Mouse (Mus musculus) monocyte, adult 59 days (primary cell): ENCODE data around the gene Mrpl20. TPM values are rescaled to one million over a fixed set of nuclear protein-coding genes. Genes with fewer than 3 reads are reported as not detected.

Experiments used
- total RNA-seq, 2 experiments: library from RNA; stranded (reverse); gene quantifications; one replicate each; pipeline ENCODE4 v1.2.4; 2023

Gene Mrpl20
- 10 to 100 TPM; 51.0 to 54.8 TPM for total RNA-seq

DNA sequence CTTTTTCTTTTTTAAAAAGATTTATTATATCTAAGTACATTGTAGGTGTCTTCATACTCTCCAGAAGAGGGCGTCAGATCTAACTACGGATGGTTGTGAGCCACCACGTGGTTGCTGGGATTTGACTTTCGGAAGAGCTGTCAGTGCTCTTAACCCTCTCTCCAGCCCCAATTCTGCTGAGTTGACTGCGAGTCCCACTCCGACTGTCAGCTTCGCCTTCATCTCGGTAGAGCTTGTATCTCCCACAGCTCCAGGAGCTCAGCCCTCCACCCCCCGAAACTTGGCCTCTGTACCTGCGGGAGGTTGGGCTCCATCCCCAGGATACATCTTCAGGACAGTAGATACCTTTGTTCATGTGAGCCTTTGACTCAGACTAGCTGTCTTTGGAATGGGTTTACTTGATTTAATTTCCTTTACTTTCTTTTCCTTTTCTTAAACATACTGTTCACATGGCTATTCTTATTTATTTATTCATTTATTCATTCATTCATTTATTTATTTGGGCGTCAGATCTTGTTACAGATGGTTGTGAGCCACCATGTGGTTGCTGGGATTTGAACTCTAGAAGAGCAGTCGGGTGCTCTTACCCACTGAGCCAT is at the start of gene Mrpl20:
TSS of gene Mrpl20 (plus strand) at position 138 of the 599 bp plus-strand sequence.

DNA sequence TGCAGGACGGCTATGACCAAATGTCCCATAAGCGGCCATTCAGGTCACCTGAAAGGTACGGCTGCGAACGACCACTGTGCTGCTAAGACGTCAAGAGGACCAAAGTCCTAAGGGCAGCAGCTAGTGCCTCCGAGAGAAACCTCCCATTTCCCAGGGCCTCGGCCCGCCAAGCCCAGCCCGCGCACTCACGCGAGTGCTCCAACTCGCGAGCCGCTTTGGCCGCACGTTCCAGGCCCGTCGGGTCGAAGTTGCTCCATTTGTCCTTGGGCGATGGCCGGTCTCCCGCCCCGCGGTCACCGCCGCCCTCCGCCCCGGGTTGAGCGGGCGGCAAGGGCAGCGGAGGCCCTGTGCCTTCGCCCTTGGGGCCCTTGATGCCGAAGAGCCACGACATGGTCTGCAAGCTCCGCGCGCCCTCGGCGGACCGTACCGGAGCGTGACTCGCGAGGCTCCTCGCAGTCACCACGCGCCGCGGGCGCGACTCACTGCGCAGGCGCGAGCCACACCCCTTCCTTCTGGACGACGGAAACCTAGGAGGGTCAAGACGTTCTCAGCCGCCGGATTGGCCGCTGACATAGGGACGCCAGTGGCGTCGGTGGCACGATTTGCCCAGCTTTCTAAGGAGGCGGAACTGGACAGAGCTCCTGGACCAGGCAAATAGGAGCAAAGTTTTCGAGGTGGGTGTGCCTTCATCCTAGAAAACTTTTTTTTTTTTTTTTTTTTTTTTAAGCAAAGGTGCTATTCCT is 41.9 kb upstream of the Mrpl20 start, which contains the start of gene Atad3a:
TSS of gene Atad3a (minus strand) at position 481 of the 743 bp plus-strand sequence.

DNA sequence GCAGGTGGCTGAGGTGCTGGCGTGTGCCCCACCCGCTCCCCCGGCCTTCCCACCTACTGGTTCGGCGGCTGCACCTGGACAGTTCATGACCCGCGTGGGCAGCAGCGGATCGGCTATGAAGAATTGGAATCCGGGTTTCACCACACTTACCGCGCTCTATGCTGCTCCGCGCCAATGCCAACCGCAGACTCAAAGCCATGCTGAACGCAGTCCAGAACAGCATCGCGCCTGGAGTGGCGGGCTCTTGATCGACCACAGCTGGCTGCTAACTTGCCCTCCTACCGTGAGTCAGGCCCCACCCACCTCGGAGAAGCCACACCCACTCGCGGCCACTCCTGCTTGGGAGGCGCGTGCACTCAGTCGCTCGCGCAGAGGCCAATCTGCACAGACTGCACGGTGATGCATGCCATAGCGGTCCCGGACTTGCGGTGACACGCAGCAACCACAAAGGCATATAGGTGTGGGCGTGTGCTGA is 28.4 kb upstream of the Mrpl20 start, which contains the start of gene Vwa1:
TSS of gene Vwa1 (minus strand) at position 419 of the 475 bp plus-strand sequence.

DNA sequence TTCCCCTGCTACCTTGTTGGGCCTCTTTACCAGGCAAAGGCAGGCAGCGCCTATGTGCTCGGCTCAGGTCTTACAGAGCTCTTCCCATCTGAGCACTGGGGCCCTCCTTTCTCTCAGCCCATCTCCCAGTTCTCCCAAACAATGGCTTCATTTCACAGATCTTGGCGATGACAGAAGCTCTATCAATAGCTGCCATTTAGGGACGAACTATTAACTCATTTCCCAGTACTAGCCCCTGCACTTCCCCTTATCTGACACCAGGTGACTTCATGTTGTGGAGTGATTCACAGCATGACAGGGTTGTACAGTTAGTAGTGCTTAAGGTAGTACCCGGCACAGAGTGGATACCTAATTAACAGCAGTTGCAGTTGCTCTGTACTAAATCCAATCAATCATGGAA is 16.9 kb upstream of the Mrpl20 start, which contains the start of gene Tmem88b:
TSS of gene Tmem88b (minus strand) at position 56 of the 400 bp plus-strand sequence.

DNA sequence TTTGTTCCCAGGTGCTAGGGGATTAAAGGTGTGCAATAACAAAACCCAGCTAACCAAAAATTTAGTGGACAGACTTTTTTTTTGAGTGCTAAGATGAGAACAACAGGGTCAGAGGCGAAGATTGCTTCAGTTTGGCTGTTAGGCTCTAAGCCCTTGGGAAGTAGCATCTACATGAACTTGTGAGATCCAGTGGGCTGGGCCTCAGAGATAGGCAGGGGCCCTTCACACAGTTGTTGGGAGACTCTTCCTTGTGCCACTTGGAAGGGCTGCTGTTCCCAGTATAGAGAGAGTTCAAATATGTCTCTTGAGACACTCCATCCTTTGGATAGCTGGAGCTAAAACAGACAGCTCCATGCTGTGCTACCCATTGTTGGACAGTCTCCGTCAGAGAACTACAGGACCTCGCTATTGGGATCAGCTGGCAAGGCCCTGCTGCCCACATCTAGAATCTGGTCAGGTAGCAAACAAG is 12.6 kb upstream of the Mrpl20 start, which contains the start of gene Ankrd65:
TSS of gene Ankrd65 (plus strand) at position 419 of the 469 bp plus-strand sequence.

DNA sequence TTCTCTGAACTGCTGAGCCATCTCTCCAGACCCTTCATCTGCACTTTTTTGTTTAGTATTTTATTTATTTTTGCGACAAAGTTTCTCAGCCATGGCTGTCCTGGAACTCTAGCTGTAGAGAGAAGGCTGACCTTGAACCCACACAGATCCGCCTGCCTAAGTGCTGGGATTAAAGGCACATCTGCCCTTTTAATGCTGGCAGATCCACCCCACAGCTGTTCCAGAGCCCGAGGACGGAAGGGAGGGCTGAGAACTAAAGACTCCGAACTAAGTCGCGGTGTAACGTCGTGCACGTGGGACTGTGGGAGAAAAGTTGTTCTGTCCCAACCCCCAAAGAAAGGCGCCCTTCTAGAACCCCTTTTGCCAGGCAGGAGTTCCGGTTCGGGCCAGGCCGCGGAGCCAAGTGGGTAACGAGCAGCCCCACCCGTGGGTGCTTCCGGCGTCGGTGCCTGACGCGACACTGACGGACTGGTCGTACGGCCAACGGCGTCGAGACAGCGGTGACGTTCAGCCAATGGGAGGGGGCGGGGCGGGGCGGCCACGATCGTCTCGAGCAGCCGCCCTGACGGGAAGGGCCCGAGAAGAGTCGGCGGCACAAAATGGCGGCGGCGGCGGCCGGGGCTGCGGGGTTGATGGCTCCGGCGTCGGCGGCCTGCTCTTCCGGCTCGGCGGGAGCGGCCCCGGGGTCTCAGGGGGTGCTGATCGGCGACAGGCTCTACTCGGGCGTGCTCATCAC is 9.4 kb downstream of the Mrpl20 start, which contains the start of gene Ccnl2:
TSS of gene Ccnl2 (plus strand) at position 561 of the 736 bp plus-strand sequence.

DNA sequence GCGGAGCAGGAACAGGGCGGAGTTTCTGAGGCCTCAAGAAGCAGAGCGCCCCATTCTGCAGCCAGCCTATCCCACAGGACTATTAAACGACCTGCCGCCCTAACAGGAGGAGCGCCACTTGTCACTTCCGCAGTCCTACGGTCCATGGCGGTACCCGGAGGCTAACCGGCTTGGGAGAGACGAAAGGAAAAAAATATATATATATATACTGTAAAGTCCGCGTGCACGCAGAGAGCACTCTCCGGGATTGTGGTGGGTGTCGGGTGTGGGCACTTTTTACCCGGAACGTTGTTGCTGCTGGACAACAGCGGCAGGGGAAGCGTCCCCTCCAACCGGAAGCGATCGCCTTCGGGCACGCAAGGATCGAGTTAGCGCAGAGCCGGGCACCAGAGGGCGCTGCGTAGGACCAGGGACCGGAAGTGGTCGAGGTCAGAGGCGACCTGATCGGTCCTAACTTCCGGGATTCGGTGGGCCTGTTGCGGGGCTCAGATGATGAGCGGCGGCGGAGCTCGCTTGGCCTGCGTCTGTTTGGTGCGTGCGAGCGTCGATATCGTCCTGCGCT is 28.6 kb downstream of the Mrpl20 start, which contains the start of gene Aurkaip1:
TSS of gene Aurkaip1 (plus strand) at position 68 of the 562 bp plus-strand sequence.

DNA sequence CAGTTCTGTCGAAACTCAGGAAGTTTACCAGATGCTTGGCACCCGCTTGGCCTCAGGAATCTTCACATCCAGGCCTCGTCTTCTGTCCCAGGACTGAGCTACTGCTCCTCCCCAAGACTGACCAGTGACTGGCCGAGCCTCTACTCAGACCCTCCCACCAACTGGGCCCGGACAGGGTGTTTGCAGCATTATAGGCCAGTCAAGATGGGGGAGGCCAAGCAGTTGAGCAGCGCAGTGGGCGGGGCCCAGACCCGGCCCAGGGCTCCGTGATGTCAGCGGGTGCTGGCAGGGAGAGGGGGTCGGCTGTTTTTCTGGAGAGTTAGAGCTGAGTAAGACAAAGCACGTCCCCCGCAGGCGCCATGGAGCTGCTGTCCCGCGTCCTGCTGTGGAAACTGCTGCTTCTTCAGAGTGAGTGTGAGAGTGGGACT is 36.8 kb downstream of the Mrpl20 start, which contains the start of gene Mxra8:
TSS of gene Mxra8 (plus strand) at position 198 of the 428 bp plus-strand sequence.

DNA sequence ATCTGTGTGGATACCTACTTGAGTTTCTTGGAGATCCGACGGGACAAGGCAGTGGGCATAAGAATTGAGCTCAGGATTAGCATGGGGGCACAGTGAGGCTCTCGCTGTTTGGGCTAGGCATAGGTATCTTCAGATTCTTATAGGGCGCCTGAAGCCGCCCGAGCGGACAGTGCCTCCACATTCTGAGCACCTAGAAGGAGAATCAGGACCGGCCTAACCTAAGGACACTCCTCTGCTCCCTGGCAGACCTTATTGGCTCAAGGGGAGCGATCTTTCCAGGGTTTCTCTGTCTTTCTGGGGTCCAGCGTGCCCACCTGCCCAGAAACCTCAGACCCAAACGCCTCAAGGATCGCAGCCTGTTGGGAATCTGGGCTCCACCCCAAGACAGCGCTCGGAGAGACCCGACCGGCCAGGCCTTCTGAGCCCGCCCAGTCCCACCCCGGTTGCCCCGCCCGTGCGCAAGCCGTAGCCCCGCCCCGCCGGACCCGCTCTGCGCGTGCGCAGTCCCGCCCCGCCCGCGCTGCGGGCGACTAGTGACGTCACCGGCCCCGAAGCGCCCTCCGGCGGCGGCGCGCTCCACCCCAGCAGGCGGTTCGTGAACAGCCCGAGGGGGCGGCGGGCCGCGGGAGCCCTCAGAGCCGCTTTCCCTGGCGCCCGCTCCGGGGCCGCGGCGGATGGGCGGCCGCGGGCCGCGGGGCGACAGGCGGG is 44.3 kb downstream of the Mrpl20 start, which contains the start of gene Dvl1:
TSS of gene Dvl1 (plus strand) at position 532 of the 708 bp plus-strand sequence.

Other genes with a start within 250 kb of the Mrpl20 start
- 100 to 1,000 TPM; 507 to 539 TPM for gene Nadk, start 240.5 kb upstream of the Mrpl20 start, total RNA-seq
- 10 to 100 TPM; 14.0 to 16.4 TPM for gene Slc35e2, start 201.5 kb upstream of the Mrpl20 start, total RNA-seq
- gene Cdk11b, start 178.0 kb upstream of the Mrpl20 start, total RNA-seq, result 100 to 1,000 TPM in 1 of 2 experiments, 10 to 100 TPM in 1; 95.9 to 117 TPM
- not detected for gene Gm10563, start 157.5 kb upstream of the Mrpl20 start, total RNA-seq
- under 1 TPM in 1 of 2 experiments, not detected in 1; 0.36 TPM for gene Mmp23, start 149.5 kb upstream of the Mrpl20 start, total RNA-seq
- gene Mib2, start 133.7 kb upstream of the Mrpl20 start, total RNA-seq, result 10 to 100 TPM; 39.5 to 42.6 TPM
- gene Fndc10, start 108.5 kb upstream of the Mrpl20 start, total RNA-seq, result 1 to 10 TPM; 2.2 to 2.7 TPM
- 10 to 100 TPM; 73.7 to 74.0 TPM for gene Ssu72, start 98.1 kb upstream of the Mrpl20 start, total RNA-seq
- gene Tmem240, start 68.1 kb upstream of the Mrpl20 start, total RNA-seq, result 1 to 10 TPM in 1 of 2 experiments, under 1 TPM in 1; 0.88 to 1.4 TPM
- gene Atad3a, start 41.8 kb upstream of the Mrpl20 start, total RNA-seq, result 10 to 100 TPM; 24.2 to 24.6 TPM
- gene Vwa1, start 28.2 kb upstream of the Mrpl20 start, total RNA-seq, result under 1 TPM in 1 of 2 experiments, not detected in 1; 0.21 TPM
- not detected for gene Tmem88b, start 17.0 kb upstream of the Mrpl20 start, total RNA-seq
- not detected for gene Ankrd65, start 12.4 kb upstream of the Mrpl20 start, total RNA-seq
- 100 to 1,000 TPM; 158 to 164 TPM for gene Ccnl2, start 9.6 kb downstream of the Mrpl20 start, total RNA-seq
- 10 to 100 TPM; 58.6 to 66.6 TPM for gene Aurkaip1, start 28.4 kb downstream of the Mrpl20 start, total RNA-seq
- 1 to 10 TPM in 1 of 2 experiments, under 1 TPM in 1; 0.50 to 1.3 TPM for gene Mxra8, start 36.8 kb downstream of the Mrpl20 start, total RNA-seq
- gene Dvl1, start 44.5 kb downstream of the Mrpl20 start, total RNA-seq, result 10 to 100 TPM; 41.4 to 45.3 TPM
- gene Tas1r3, start 60.5 kb downstream of the Mrpl20 start, total RNA-seq, result under 1 TPM; 0.58 to 0.84 TPM
- 10 to 100 TPM in 1 of 2 experiments, 1 to 10 TPM in 1; 7.6 to 15.4 TPM for gene Cptp, start 66.6 kb downstream of the Mrpl20 start, total RNA-seq
- 10 to 100 TPM; 32.4 to 38.0 TPM for gene Ints11, start 66.7 kb downstream of the Mrpl20 start, total RNA-seq
- gene Pusl1, start 88.9 kb downstream of the Mrpl20 start, total RNA-seq, result 10 to 100 TPM; 23.1 to 25.2 TPM
- 10 to 100 TPM; 57.8 to 64.3 TPM for gene Acap3, start 88.9 kb downstream of the Mrpl20 start, total RNA-seq
- gene Ube2j2, start 141.0 kb downstream of the Mrpl20 start, total RNA-seq, result 100 to 1,000 TPM; 105 to 114 TPM
- 1 to 10 TPM; 2.9 to 9.5 TPM for gene C1qtnf12, start 159.4 kb downstream of the Mrpl20 start, total RNA-seq
- gene B3galt6, start 189.8 kb downstream of the Mrpl20 start, total RNA-seq, result 1 to 10 TPM; 1.7 to 2.4 TPM
- gene Sdf4, start 190.0 kb downstream of the Mrpl20 start, total RNA-seq, result 100 to 1,000 TPM; 142 to 157 TPM
- 1 to 10 TPM; 1.5 to 2.2 TPM for gene Tnfrsf4, start 211.0 kb downstream of the Mrpl20 start, total RNA-seq
- gene Tnfrsf18, start 223.3 kb downstream of the Mrpl20 start, total RNA-seq, result 1 to 10 TPM; 2.7 to 3.6 TPM